Comparison of ENCODE assay signal across 28 mouse cellular contexts in genomic region chr5:54483916-54484315, GRCm38 (mm10).
"Had no signal": no experiment of that assay in that cellular context is flagged by ENCODE, and none has a peak within 500 bp of the region (broad histone marks: within the 10 kb centered on the region; RNA-seq: fewer than 3 reads in every experiment).

No protein-coding gene starts in this region.

- H3K4me3 ChIP-seq: embryonic facial prominence, embryonic 10.5 days; embryonic facial prominence, embryonic 12.5 days; embryonic facial prominence, embryonic 13.5 days; embryonic facial prominence, embryonic 15.5 days; erythroblast, embryonic 14.5 days; forebrain, embryonic 10.5 days; forebrain, embryonic 12.5 days; forebrain, embryonic 13.5 days; forebrain, embryonic 15.5 days; gastrocnemius, adult 2 months; heart, adult 2 months had no signal

- H3K27ac ChIP-seq: embryonic facial prominence, embryonic 10.5 days; embryonic facial prominence, embryonic 12.5 days; embryonic facial prominence, embryonic 13.5 days; embryonic facial prominence, embryonic 15.5 days; forebrain, embryonic 10.5 days; forebrain, embryonic 12.5 days; forebrain, embryonic 13.5 days; forebrain, embryonic 15.5 days; gastrocnemius, adult 2 months; heart, adult 2 months had no signal

- DNase-seq: cerebellum, adult 8-10 months; cerebellum, adult 9-10 months; cerebellum, adult 9-11 months; cerebellum, postnatal 10 days; cerebellum, postnatal 14 days; cerebellum, postnatal 25 days; cerebellum, postnatal 36 days; embryo, embryonic 11 days; forebrain, postnatal 0 days; gastrocnemius, adult 2 months; gastrocnemius, postnatal 10 days; gastrocnemius, postnatal 14 days; gastrocnemius, postnatal 25 days; gastrocnemius, postnatal 36 days; heart, adult 11 months; heart, adult 18-20 months; heart, adult 2 months had no signal

- H3K36me3 ChIP-seq: embryonic facial prominence, embryonic 10.5 days; embryonic facial prominence, embryonic 12.5 days; embryonic facial prominence, embryonic 13.5 days; embryonic facial prominence, embryonic 15.5 days; forebrain, embryonic 10.5 days; forebrain, embryonic 12.5 days; forebrain, embryonic 15.5 days had no signal

- ATAC-seq: forebrain, embryonic 13.5 days; forebrain, embryonic 14.5 days; forebrain, embryonic 15.5 days; forebrain, embryonic 16.5 days; forebrain, postnatal 0 days had no signal

- H3K4me2 ChIP-seq: embryonic facial prominence, embryonic 12.5 days; embryonic facial prominence, embryonic 13.5 days; embryonic facial prominence, embryonic 15.5 days; forebrain, embryonic 12.5 days; forebrain, embryonic 13.5 days; forebrain, embryonic 15.5 days had no signal

- H3K4me1 ChIP-seq: embryonic facial prominence, embryonic 10.5 days; embryonic facial prominence, embryonic 12.5 days; embryonic facial prominence, embryonic 13.5 days; embryonic facial prominence, embryonic 15.5 days; forebrain, embryonic 10.5 days; forebrain, embryonic 12.5 days; forebrain, embryonic 13.5 days; forebrain, embryonic 15.5 days had no signal

- H3K9ac ChIP-seq: embryonic facial prominence, embryonic 12.5 days; embryonic facial prominence, embryonic 13.5 days; embryonic facial prominence, embryonic 15.5 days; forebrain, embryonic 12.5 days; forebrain, embryonic 13.5 days; forebrain, embryonic 15.5 days; forebrain, postnatal 0 days had no signal

- H3K9me3 ChIP-seq: embryonic facial prominence, embryonic 10.5 days; embryonic facial prominence, embryonic 12.5 days; embryonic facial prominence, embryonic 13.5 days; embryonic facial prominence, embryonic 15.5 days; forebrain, embryonic 10.5 days; forebrain, embryonic 12.5 days; forebrain, embryonic 13.5 days; forebrain, embryonic 15.5 days had no signal

- H3K27me3 ChIP-seq: embryonic facial prominence, embryonic 12.5 days; embryonic facial prominence, embryonic 13.5 days; embryonic facial prominence, embryonic 15.5 days; forebrain, embryonic 12.5 days; forebrain, embryonic 13.5 days; forebrain, embryonic 15.5 days had no signal
